Mouse (Mus musculus): ENCODE results near the gene Abl2.

Abl2 gene

DNA sequence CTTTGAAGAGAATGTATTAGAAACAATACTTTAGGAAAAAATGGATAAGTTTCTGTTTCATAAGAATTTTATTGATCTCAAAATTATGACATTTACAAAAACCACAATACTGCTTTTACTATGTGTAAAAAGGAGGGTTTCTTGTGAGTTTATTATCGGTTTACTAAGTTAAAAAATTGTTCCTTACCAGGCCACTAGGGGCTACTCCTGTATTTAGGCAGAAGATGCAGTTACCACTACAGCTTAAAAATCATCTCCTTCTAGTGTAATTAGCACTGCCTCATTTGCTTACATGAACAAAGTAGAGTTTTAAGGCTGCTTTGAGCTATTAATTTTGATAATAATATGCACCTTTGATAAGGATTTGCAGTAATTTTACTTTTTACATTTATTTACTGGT, 25.6 kb downstream of the Abl2 start:
- DNase-seq (ENCODE audit: low read depth, low spot score): no peak

DNA sequence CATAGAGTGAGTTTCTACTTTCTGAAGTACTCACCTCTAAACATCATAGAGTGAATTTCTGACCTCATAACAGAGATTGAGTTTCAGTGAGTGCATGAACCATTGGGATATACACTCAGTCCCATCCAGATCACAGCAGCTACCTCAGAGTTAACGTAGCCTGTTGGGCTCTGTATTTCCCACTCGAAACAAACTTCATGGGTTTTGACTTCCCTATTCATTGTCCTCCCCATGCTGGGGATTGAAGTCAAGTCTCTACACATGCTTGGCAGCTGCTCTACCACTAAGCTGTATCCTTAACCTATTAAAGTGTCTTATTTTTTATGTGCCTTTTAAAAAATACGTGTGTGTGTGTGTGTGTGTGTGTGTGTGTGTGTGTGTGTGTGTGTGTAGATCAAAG, 26.9 kb downstream of the Abl2 start:
- DNase-seq (ENCODE audit: low read depth, low spot score): no peak

DNA sequence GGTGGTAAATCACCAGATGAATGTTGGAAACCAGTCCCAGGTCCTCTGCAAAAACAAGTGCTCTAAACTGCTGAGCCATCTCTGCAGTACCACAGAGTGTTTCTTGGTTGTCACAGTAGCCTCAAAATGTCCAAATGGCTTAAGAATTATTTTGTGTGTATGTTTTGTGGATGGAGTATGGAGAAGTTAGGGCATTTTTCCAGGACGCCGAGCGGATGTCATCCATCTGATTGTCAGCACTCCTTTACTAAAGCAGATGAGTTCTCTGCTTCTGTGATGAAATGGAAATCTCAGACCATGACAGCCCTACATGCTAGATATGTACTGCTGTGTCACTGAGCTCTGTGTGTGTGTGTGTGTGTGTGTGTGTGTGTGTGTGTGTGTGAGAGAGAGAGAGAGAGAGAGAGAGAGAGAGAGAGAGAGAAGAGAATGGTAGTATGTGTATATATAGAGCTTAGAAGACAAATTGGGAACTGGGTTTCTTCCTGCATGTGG, 31.3 kb downstream of the Abl2 start:
- DNase-seq (ENCODE audit: low read depth, low spot score): no peak

DNA sequence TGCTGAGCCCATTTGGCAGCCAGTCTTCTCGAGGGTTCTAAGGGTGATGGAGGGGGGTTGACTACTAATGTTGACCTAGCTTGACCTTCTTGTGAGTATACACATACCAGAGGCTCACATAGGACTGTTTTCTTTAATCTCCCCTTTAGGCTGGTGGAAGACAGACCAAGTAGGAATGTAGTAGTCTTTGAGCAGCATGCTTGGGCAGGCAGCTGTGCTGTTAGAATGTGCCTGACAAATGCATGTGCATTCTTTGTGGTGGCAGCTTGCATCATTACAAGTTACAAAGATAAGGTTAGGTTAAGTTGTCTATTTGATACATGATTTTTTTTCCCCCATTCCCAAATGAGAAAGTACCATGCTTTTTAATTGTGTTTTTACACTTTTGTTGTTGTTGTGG, 31.8 kb downstream of the Abl2 start:
- DNase-seq (ENCODE audit: low read depth, low spot score): no peak

DNA sequence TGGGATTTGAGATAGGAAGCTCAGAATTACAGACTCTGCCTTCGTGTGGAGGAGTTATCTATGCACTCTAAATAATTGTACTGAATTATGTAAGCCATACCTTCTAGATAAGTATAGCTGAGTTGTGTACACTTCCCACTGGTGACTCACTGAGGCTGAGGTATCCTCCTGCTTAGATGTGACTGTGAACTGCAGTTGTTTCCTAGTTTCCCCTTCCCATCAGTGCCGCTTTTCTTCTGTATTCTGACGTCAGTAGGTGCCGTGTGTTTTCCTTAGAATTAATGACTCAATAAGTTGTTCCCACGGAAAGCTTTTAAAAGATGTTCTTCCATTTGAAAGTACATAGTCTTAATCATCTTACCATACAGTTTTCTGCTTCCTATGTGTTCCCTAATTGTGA, 34.7 kb downstream of the Abl2 start:
- DNase-seq (ENCODE audit: low read depth, low spot score): no peak

DNA sequence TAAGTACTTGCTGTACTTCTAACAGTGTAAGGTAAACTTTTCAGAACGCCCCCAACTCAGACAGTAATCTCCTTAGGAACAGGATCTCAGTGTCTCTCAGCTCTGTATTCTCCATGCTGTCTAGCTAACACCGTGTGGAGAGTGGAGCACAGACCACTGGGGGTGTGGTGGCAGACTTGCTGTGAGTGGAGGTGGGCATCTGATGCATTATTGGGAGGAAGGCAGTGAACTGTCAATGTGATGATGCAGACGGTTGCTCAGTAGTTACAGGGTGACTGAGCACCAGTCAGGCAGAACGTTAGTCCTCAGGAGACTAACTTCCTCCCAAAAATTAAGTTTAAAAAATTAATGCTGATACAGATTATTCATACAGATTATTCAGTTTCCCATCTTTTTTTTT, 38.5 kb downstream of the Abl2 start:
- DNase-seq (ENCODE audit: low read depth, low spot score): no peak

DNA sequence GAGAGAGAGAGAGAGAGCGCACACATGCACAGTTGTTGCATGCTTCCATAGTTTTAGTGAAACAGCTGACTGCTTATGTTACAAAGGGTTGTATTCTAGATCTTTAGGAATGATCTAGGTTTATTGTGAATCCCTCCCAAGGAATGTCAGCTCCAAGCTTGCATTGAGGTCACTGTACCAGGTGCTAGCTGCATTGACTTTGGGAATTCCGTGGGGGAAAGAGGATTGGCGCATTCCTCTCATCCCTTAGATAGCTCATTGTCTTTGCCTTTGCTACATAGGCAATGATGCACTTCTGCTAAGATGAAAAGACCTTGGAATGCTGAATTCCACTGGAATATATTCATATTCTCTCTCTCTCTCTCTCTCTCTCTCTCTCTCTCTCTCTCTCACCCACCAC, 44.0 kb downstream of the Abl2 start:
- no peak for DNase-seq (ENCODE audit: low read depth, low spot score)

DNA sequence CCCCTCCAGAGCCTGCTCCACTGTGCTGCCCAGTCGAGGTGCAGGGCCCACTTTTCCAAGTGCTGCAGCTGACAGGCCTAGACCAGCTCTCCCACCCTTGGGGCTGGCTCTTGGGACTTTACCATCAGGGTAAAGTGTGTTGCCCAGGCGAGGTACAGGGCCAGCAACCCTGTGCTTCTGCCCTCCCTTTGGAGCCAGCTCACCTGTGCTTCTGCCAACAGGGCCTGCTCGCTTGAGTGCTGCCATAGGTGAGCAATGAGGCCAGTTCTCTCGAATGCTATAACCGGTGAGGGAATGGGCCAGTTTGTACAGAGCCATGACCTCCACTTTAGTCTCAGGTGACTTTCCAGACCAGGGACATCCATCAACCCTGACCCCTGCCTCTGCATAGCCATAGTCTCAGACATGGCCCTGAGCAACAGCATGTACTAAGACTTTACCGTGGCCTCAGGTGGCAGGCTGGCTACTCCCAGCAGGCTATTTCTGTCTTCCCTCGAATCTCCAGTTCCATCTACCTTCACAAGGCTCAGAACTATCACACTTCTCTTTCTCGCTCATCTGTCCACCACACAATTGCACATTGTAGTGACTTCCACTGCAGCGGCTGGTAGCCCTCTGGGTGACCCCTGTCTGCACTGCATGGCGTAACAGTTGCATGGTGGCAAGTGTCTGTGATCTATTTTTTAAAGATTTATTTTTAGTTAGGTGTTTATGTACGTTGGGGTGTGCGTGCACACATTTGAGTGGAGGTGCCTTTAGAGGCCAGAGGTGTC, 46.7 kb downstream of the Abl2 start:
- no peak for DNase-seq (ENCODE audit: low read depth, low spot score)

DNA sequence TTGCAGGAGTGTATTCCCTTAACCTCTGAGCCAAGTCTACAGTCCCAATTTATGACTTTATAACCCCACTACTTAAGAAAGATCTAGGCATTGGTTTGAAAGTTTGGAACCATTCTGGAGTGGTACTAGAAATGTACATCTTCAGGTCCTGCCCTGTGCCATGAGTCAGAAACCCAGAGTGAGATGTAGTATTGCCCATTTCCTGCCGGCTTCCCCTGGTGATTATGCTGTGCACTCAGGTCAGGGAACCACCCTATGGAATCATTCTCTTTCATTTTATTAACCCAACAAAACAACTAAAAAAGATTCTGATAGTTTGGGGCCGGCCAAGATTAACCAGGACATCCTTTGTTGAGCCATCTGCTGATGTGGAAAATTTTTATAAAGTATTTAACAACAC, 47.4 kb downstream of the Abl2 start:
- DNase-seq (ENCODE audit: low read depth, low spot score): no peak

DNA sequence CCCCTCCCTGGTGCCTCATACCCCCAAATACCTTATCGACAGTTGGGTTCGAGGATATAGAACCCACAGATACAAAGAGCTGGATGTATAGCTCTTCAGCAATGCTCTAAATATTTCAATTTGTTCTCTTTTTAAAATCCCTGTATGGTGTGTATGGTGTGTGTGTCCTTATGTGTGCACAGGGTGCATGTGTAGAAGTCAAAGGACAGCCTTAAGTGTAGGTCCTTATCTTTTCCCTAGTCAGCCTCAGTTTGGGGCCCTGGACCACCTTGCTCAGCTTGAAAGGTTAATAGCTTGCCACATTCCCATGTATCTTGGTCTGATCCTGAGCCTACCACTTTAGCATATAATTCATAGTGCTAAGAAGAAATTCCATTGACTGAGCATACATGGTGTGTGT, 49.9 kb downstream of the Abl2 start:
- no peak for DNase-seq (ENCODE audit: low read depth, low spot score)

DNA sequence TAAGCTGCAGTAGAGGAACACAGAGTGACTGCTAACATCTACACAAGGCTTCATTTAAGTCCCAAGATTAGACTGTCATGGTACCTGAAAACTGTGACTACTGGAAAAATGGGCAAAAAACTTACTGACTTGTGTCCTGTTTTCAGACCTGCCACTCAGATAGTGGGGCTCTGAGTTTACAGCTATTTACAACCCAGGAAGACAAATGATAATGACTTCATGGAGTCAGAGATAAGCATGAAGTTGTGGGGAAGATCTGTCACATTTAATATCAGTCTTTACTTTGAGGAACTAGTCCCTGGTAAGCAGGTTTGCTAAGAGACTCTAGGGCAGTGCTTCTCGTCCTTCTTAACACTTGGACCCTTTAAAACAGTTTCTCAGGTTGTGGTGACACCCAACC, 51.7 kb downstream of the Abl2 start:
- no peak for DNase-seq (ENCODE audit: low read depth, low spot score)

DNA sequence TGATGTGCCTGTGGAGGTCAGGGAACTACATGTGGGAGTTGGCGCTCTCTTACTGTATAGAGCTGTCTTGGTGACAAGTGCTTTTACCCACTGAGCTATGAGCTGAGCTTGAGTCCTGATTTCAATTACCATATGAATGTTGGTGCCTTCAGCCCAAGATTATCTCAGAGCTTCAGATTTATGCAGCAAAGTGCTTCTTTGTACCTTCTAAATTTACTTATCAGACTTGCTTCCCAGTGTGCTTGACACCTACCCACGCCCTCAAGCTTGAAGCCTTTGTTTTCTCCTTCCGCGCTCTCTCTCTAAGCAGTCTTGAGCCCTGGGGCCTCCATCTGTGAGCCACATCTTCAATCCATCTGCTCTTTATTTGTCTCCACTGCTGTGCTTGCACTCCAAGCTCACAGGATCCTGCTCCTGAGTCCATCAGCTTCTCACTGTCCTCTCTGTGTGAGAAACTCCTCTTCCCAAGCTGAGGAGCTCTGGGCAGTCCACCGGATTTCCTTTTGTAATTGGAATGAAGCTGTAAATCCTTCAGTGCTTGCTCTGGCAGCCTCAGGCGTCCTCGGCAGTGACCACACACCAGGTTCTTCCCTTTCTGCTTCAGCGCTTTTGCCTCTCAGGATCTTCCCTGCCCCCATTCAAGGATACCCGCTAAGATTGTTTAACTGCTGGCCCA, 55.4 kb downstream of the Abl2 start:
- no peak for DNase-seq (ENCODE audit: low read depth, low spot score)

DNA sequence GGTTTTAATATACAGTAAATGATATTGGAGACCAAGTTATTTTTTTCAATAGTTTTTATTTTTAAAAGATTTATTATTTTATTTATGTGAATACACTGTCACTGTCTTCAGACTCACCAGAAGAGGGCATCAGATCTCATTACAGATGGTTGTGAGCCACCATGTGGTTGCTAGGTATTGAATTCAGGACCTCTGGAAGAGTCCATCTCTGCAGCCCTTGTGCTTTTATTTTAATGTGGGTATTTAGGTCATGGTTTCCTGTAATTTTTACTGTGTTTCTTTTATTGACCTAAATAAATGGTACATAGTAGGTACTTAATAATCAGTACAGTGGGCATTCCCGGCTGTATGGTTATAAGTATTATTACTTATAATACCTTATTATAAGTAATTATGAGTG, 56.1 kb downstream of the Abl2 start:
- DNase-seq (ENCODE audit: low read depth, low spot score): no peak

DNA sequence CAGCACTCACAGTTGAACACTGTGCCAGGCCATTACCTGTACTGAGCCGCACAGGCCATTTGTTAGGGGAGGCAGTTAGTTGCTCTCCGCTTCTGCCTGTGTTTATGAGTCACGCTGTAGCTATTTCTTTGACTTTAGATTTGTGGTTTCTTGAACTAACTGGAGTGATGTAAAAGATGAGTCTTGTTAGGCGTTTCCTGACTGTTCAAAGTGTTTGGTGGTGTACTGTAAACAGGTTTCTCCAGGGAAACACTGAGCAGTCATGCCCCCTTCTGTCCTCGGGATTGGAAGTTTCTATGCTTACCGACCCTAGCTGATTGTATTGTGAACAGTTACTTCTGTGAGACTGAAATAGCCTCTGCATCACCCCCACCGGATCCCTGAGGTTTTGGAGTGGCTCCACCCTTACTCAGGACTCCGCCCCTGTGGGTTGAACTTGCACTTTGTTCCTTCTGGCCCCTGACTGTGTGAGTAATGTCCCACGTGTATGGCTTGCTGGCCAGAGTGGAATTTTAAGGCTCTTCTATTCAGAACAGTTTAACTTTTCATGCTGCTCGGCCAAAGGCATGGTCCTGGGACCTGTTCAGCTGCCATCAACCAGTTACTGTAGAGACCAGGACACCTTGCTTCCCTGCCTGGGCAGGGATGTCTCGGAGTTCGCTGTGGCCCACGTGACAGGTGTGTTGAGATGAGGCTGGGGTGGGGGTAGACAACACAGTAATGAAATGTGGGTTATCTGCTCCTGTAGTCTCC, 57.0 kb downstream of the Abl2 start:
- DNase-seq (ENCODE audit: low read depth, low spot score): peak; percentile 26

DNA sequence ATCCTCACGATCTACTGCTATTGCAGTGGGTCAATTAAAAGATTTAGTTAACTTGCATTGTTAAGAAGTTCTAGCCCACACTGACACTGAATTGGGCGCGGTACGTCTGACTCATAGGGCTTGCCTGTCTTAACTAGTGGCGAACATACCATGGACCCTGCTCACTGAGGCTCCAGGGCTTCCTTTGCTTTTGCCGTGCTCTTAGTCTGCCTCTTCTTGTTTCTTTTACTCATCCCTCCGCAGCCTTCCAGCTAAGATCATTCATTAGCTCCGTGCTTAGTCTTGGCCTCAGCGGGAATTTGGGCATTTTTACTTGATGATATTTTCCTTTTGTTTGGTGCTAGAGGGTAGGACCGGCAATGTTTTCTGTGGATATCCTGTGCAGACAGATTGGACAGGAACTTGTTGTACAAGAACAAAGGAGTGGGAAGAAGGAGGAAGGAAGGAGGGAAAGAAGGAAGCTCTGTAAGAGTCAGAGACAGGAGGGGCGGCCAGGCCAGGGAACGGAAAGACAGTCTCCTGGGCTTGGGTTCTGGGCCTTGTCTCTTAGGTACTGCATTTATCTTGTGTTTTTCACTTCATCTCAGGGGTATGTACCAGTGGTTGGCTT, 58.5 kb downstream of the Abl2 start:
- DNase-seq (ENCODE audit: low read depth, low spot score): no peak

DNA sequence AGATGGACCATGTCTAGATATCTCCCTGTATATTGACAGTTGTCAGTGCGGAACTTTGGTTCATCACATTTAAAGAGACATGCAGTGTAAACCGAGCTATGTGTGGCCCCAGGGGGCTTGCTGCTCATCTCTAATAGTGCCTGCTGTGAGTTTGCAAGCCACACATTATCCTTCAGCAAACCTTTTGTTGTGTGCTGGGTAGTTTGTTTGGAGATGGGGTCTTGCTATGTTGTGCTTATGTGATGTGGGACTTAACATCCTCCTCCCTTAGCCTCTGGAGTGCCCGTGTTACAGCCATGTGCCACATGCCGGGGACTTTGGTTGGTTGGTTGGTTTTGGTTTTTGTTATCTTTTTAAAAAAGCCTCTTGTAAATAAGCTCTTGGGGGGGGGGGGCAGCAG, 59.2 kb downstream of the Abl2 start:
- DNase-seq (ENCODE audit: low read depth, low spot score): no peak

DNA sequence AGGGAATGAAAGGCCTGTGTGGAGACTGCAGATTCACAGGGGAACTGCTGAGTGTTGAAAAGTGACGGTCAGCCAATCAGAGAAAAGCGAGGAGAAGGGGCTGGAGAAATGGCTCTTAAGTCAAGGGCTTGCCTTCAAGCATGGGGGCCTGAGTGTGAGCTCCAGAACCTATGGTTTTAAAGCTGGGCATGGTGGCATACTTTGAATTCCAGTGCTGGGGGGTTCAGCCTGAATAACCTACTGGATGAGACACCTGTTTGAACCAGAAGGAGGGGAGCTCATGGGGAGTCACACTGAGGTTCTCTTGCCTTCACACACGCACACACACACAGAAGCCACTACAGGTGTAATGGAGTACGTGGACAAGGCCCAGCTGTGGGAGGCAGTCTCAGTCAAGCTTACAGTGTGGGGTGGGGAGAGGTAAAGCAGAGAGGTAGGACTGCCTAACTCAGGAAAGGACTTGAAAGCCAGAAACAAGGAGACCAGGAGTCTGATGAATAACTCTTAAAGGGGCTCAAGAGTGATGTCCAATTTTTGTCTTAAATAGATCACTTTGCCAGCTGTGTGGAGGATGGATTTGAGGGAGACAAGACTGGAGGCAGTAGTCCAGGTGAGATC, 61.8 kb downstream of the Abl2 start:
- DNase-seq (ENCODE audit: low read depth, low spot score): no peak

DNA sequence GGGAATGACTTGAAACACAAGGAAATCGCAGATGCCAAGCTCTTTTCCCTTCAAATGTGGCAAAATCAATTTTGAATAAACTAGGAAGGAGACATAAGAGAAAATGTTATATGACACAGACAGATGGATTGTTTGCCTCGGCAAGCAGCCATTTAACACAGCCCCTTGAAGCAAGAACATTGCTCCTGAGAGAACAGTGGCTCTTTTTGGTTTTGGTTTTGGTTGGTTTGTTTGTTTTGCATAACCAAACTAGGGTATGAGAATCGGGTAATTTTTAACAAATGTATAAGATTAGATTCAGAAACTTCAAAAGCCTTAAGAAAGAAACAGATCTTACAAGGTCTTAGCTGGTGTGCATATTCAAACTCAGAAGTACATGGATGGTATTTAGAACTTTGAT, 62.4 kb downstream of the Abl2 start:
- no peak for DNase-seq (ENCODE audit: low read depth, low spot score)

DNA sequence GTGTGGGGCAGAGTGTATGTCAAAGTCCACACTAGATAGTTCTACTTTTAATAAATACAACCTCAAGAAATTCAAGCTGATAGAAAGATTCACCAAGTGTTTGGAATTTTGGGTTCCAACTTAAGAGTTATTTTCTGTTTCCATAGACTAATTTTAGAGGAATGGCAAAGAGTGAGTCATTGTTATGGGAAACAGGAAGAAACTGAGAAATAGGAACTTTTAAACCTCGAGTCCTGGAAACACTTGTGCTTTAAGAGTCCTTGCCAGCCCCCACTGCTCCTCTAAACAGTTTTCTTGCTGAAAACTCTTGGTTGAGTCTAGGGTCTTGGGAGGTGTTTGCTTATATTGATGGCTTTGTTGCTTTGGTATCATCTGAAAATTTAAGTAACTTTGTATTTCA, 65.6 kb downstream of the Abl2 start:
- DNase-seq (ENCODE audit: low read depth, low spot score): no peak

DNA sequence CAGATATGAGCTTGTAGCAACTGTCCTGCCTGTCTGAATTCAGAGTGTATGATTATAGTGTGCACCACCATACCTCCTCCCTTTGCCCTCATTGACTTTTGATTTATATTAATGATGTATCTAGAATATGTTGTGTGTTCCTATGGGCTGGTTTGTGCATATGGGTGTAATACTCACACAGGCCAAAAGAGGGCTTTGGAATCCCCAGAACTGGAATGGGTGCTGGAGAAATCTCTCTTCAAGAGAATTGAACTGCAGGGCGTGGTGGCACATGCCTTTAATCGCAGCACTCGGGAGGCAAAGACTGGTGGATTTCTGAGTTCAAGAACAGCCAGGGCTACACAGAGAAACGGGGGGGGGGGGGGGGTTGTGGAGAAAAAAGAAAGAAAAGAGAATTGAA, 68.1 kb downstream of the Abl2 start:
- no peak for DNase-seq (ENCODE audit: low read depth, low spot score)

DNA sequence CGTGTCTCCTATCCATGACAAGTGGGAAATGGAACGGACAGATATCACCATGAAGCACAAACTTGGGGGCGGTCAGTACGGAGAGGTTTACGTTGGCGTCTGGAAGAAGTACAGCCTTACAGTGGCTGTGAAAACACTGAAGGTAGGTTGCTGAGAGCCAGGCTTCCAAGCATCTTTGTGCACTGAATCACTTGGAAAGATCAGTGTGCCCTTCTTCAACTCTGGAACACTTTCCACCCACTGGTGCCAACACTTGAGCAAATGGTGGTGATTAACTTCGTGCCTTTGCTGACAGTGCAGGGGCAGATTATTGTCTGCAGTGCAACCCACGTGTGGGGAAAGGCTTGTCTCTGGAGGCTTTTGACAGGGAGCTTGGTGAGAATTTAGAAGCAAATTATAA, 71.4 kb downstream of the Abl2 start:
- no peak for DNase-seq (ENCODE audit: low read depth, low spot score)

DNA sequence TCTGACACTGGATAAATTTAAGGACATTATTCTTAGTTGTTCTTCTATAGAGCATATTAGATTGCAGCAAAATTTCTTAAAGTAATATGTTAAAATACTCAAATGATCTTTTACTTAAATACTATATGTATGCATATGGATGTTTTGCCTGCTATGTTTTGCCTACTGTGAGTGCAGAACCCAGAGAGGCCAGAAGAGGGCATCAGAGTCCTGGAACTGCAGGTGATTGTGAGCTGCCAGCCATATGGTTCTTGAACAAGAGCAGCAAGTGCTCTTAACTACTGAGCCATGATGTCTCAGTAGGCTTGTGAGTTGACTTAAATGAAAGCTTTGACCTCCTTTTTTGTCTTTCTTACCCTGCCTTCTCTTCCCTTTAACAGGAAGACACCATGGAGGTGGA, 72.4 kb downstream of the Abl2 start:
- no peak for DNase-seq (ENCODE audit: low read depth, low spot score)

All from c-Kit-negative CD71-positive TER-119-positive erythroid progenitor cells, embryonic 14.5 days (primary cell).